Mouse (Mus musculus): ENCODE data around the gene Retreg3. TPM values are rescaled to one million over a fixed set of nuclear protein-coding genes. Genes with fewer than 3 reads are reported as not detected.
"Not testable (repeated sequence)": the region's sequence is repeated elsewhere in the genome, so short reads cannot be mapped to it uniquely, and the experiment has no call there.

Retreg3 gene
- 10 to 100 TPM; 53.8 to 58.0 TPM for total RNA-seq (2021)

- peak; percentile 99 to 100 for DNase-seq (ENCODE audit: low spot score in 2 of 2)
- intact Hi-C loops (cut with DNase I) = loop anchor here (2.0 kb wide), 1 partner anchor 51 kb away; the partner anchor contains the start of genes Cntnap1 and Plekhh3
These were observed at the start of gene Retreg3, which contains the start of gene Tubg1 for GRCm38 (mm10) chr11:101119761-101120544. Gene Retreg3 (minus strand): TSS chr11:101119893. Gene Tubg1 (plus strand): TSS chr11:101119938.

- DNase-seq (ENCODE audit: low spot score in 2 of 2) = no peak
- intact Hi-C loops (cut with DNase I) = no loop called here
These were observed 48.7 kb upstream of the Retreg3 start for GRCm38 (mm10) chr11:101168301-101168980.

GRCm38 (mm10) chr11:101167963-101168300 lies 48.2 kb upstream of the Retreg3 start:
- no peak for DNase-seq (ENCODE audit: low spot score in 2 of 2)
- intact Hi-C loops (cut with DNase I) = no loop called here

GRCm38 (mm10) chr11:101167211-101167962 lies 47.7 kb upstream of the Retreg3 start:
- intact Hi-C loops (cut with DNase I) = no loop called here
- DNase-seq (ENCODE audit: low spot score in 2 of 2) = no peak

GRCm38 (mm10) chr11:101166357-101166756 lies 46.7 kb upstream of the Retreg3 start:
- intact Hi-C loops (cut with DNase I) = no loop called here
- no peak for DNase-seq (ENCODE audit: low spot score in 2 of 2)

- intact Hi-C loops (cut with DNase I) = no loop called here
- no peak for DNase-seq (ENCODE audit: low spot score in 2 of 2)
These were observed 45.2 kb upstream of the Retreg3 start for GRCm38 (mm10) chr11:101164677-101165580.

- intact Hi-C loops (cut with DNase I) = no loop called here
- DNase-seq (ENCODE audit: low spot score in 2 of 2) = no peak
These were observed 44.6 kb upstream of the Retreg3 start for GRCm38 (mm10) chr11:101164351-101164665.

GRCm38 (mm10) chr11:101163476-101164350 lies 44.0 kb upstream of the Retreg3 start:
- intact Hi-C loops (cut with DNase I) = no loop called here
- no peak for DNase-seq (ENCODE audit: low spot score in 2 of 2)

GRCm38 (mm10) chr11:101162772-101163171 lies 43.1 kb upstream of the Retreg3 start:
- DNase-seq (ENCODE audit: low spot score in 2 of 2) = no peak
- intact Hi-C loops (cut with DNase I) = no loop called here

- DNase-seq (ENCODE audit: low spot score in 2 of 2) = no peak
These were observed 42.6 kb upstream of the Retreg3 start for GRCm38 (mm10) chr11:101162301-101162700.

GRCm38 (mm10) chr11:101161551-101161950 lies 41.9 kb upstream of the Retreg3 start:
- intact Hi-C loops (cut with DNase I) = no loop called here
- DNase-seq (ENCODE audit: low spot score in 2 of 2) = no peak

More at GRCm38 (mm10) chr11:101162301-101162700, 42.6 kb upstream of the Retreg3 start:
- intact Hi-C loops (cut with DNase I) = no loop called here

- DNase-seq (ENCODE audit: low spot score in 2 of 2); intact Hi-C loops (cut with DNase I): not testable (repeated sequence)
These were observed 41.4 kb upstream of the Retreg3 start for GRCm38 (mm10) chr11:101160981-101161505.

- not testable (repeated sequence) for DNase-seq (ENCODE audit: low spot score in 2 of 2)
These were observed 40.5 kb upstream of the Retreg3 start for GRCm38 (mm10) chr11:101160151-101160550.

GRCm38 (mm10) chr11:101155728-101156371 lies 36.2 kb upstream of the Retreg3 start, which contains the start of gene Tubg2:
Gene Tubg2 (plus strand): TSS chr11:101155907.
- DNase-seq (ENCODE audit: low spot score in 2 of 2) = peak; percentile 87
- intact Hi-C loops (cut with DNase I) = no loop called here

More at GRCm38 (mm10) chr11:101160151-101160550, 40.5 kb upstream of the Retreg3 start:
- intact Hi-C loops (cut with DNase I) = not testable (repeated sequence)

- intact Hi-C loops (cut with DNase I) = no loop called here
- DNase-seq (ENCODE audit: low spot score in 2 of 2) = no peak
These were observed 35.5 kb upstream of the Retreg3 start for GRCm38 (mm10) chr11:101155151-101155550.

GRCm38 (mm10) chr11:101154648-101155047 lies 35.0 kb upstream of the Retreg3 start:
- intact Hi-C loops (cut with DNase I) = no loop called here
- DNase-seq (ENCODE audit: low spot score in 2 of 2) = no peak

- intact Hi-C loops (cut with DNase I) = no loop called here
- DNase-seq (ENCODE audit: low spot score in 2 of 2) = no peak
These were observed 33.1 kb upstream of the Retreg3 start for GRCm38 (mm10) chr11:101152825-101153224.

All from left cerebral cortex, postnatal 36 days (tissue).